Mouse (Mus musculus) neural tube, embryonic 14.5 days (tissue): Measurements from ENCODE around the gene Aldh1l1. TPM values are rescaled to one million over a fixed set of nuclear protein-coding genes. Genes with fewer than 3 reads are reported as not detected.

Experiments
- ATAC-seq: fragments of 200-750 bp; cut with Nextera tagmentation; 2 replicates; pipeline ENCODE4 v1.8.0; 2017; ENCODE audit warnings: low read depth, mild to moderate bottlenecking, moderate TSS enrichment, moderate library complexity
- H3K27ac ChIP-seq: fragments of 300-500 bp; sonication (generic); 2 replicates; pipeline ENCODE4 v1.5.1; 2014; ENCODE audit warnings: low read depth, mild to moderate bottlenecking, control low read depth, low read length, moderate library complexity, mixed read lengths
- H3K27me3 ChIP-seq: fragments of 300-500 bp; sonication (generic); 2 replicates; pipeline ENCODE4 v1.6.1; 2014; ENCODE audit warnings: low read length; ENCODE audit not compliant: control insufficient read depth, insufficient read depth
- H3K36me3 ChIP-seq: fragments of 300-500 bp; sonication (generic); 2 replicates; pipeline ENCODE4 v1.6.1; 2014; ENCODE audit warnings: low read length, mixed read lengths; ENCODE audit not compliant: control insufficient read depth, insufficient read depth
- H3K4me1 ChIP-seq: fragments of 300-500 bp; sonication (generic); 2 replicates; pipeline ENCODE4 v1.6.1; 2014; ENCODE audit warnings: low read length; ENCODE audit not compliant: control insufficient read depth, insufficient read depth
- H3K4me2 ChIP-seq: fragments of 300-500 bp; sonication (generic); 2 replicates; pipeline ENCODE4 v1.6.1; 2014; ENCODE audit warnings: mild to moderate bottlenecking, low read depth, low read length, control low read depth
- H3K4me3 ChIP-seq: fragments of 300-500 bp; sonication (generic); 2 replicates; pipeline ENCODE4 v1.5.1; 2014; ENCODE audit warnings: low read depth, low read length, control low read depth, mixed read lengths
- H3K9ac ChIP-seq: fragments of 300-500 bp; sonication (generic); replicated peaks from 2 replicates; pipeline ENCODE4 v1.6.1; 2014; ENCODE audit warnings: low read depth, mild to moderate bottlenecking, control low read depth, low read length, mixed read lengths
- H3K9me3 ChIP-seq: fragments of 300-500 bp; sonication (generic); 2 replicates; pipeline ENCODE4 v1.6.1; 2016; ENCODE audit warnings: low read length; ENCODE audit not compliant: control insufficient read depth
- WGBS: fragments of 180-500 bp; shearing (Covaris S2); extraction: QIAGEN DNeasy Blood & Tissue Kit; methylation state at CpG from one replicate; pipeline ENCODE4 v1.1.7; 2014; 5-methylcytosine and 5-hydroxymethylcytosine counted together
- polyA plus RNA-seq: library from polyadenylated mRNA; unstranded; fragments of >200 nt; fragmentation: Nextera tagmentation; extraction: Ambion mirVana; gene quantifications from 2 replicates; pipeline ENCODE4 v1.2.1, GENCODE M21; 2014

Gene Aldh1l1
- polyA plus RNA-seq, 1 experiment from 2014 or later: 53.3 TPM

GRCm38 (mm10) chr6:90606538-90606937 is 120.3 kb downstream of the Aldh1l1 start:
- Histone ChIP-seq H3K4me3 (no peak overlapping the region), H3K9me3 (no peaks in the 10 kb centered on the region), H3K9ac (no peak overlapping the region), H3K27me3 (no peaks in the 10 kb centered on the region), H3K4me1 (0 out of 2 replicates have a peak, but pooled peaks cover 4% of the 10 kb centered on the region), H3K36me3 (no peaks in the 10 kb centered on the region), H3K27ac (no peak overlapping the region), H3K4me2 (no peak overlapping the region)
- WGBS: 28% methylated on average over 7 of the region's 7 CpGs
- ATAC-seq: no peak

DNA sequence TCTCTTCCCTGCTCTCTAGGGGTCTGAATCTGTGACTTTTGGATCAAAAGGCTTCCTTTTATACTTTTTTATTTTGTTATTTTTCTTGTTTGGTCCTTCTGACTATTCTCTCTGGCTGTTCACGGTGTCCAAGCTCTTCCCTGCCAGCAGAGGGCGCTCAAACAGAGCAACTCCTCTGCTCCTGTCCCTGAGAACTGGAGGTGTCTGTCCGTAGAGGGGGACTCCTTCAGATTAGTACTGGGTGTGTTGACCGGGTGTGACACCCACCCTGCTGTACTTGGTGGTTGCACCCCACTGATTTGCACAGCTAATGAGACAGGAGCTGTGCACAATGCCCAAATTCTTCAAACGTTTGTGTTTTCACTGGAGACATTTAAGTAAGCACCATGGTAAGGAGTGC is 121.0 kb downstream of the Aldh1l1 start:
- Histone ChIP-seq H3K4me2 (no peak overlapping the region), H3K36me3 (no peaks in the 10 kb centered on the region), H3K4me3 (no peak overlapping the region), H3K27me3 (no peaks in the 10 kb centered on the region), H3K27ac (no peak overlapping the region), H3K9ac (no peak overlapping the region), H3K4me1 (0 out of 2 replicates have a peak, but pooled peaks cover 4% of the 10 kb centered on the region), H3K9me3 (no peaks in the 10 kb centered on the region)
- WGBS: 15% methylated on average over 5 of the region's 5 CpGs
- no peak for ATAC-seq

- ATAC-seq: no peak
- H3K27ac ChIP-seq: no peak overlapping the region
- H3K4me2 ChIP-seq: no peak overlapping the region
- H3K27me3 ChIP-seq: no peaks in the 10 kb centered on the region
- H3K4me1 ChIP-seq: 0 out of 2 replicates have a peak, but pooled peaks cover 4% of the 10 kb centered on the region
- 84% methylated on average over 6 of the region's 6 CpGs for WGBS
- no peaks in the 10 kb centered on the region for H3K36me3 ChIP-seq
- H3K9me3 ChIP-seq: no peaks in the 10 kb centered on the region
- H3K9ac ChIP-seq: no peak overlapping the region
- H3K4me3 ChIP-seq: no peak overlapping the region
Observed at GRCm38 (mm10) chr6:90608186-90608585, 122.0 kb downstream of the Aldh1l1 start.

DNA sequence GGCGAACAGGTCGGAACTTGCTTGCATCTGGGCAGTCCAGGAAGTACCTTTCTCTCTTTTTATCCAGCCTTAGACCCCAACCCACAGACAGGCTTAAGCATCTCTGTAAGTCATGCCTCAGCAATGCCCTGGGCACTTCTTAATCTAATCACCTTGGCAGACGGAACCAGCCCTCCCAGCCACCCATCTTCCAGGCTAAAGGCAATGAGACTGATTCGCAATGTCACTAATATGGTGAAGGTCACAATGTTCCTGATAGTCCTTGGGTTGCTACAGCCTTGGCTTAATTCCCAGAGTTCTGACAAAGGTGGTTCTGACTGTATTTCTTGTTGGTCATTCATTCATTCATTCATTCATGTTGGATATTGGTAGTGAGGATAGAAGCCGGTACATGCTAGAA is 124.0 kb downstream of the Aldh1l1 start:
- ATAC-seq: no peak
- 91% methylated on average over 5 of the region's 5 CpGs for WGBS
- no peaks in the 10 kb centered on the region for H3K9me3 ChIP-seq
- H3K9ac ChIP-seq: no peak overlapping the region
- no peaks in the 10 kb centered on the region for H3K27me3 ChIP-seq
- H3K36me3 ChIP-seq: no peaks in the 10 kb centered on the region
- no peak overlapping the region for H3K27ac ChIP-seq
- H3K4me3 ChIP-seq: no peak overlapping the region
- H3K4me2 ChIP-seq: no peak overlapping the region
- H3K4me1 ChIP-seq: 0 out of 2 replicates have a peak, but pooled peaks cover 4% of the 10 kb centered on the region

GRCm38 (mm10) chr6:90613277-90613676 is 127.0 kb downstream of the Aldh1l1 start:
- Histone ChIP-seq H3K27ac (no peak overlapping the region), H3K36me3 (no peaks in the 10 kb centered on the region), H3K9ac (no peak overlapping the region), H3K4me1 (no peaks in the 10 kb centered on the region), H3K9me3 (no peaks in the 10 kb centered on the region), H3K27me3 (no peaks in the 10 kb centered on the region), H3K4me3 (no peak overlapping the region), H3K4me2 (no peak overlapping the region)
- ATAC-seq: no peak
- WGBS: 76% methylated on average over 8 of the region's 8 CpGs

DNA sequence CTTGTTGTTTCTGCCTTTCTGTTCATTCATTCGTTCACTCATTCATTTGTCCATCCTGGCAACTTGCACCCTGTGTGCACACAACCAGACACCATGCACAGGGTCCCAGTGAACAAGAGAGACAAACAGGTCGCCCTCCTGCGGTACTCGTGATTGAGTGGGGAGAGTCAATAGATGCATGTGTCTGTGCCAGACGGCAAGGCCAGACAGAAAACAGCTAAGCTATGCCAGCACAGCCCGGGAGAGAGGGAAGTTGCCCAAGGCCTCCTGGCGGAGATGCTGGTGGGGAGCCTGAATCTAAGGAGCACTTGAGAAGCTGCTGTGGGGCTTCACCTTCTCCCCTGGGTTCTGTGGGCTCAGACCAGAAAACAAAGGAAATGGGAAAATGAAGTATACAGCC is 129.1 kb downstream of the Aldh1l1 start:
- WGBS: 67% methylated on average over 7 of the region's 7 CpGs
- Histone ChIP-seq H3K4me2 (no peak overlapping the region), H3K4me1 (no peaks in the 10 kb centered on the region)

GRCm38 (mm10) chr6:90615991-90616390 is 129.8 kb downstream of the Aldh1l1 start:
- ATAC-seq: no peak
- Histone ChIP-seq H3K36me3 (no peaks in the 10 kb centered on the region), H3K4me1 (no peaks in the 10 kb centered on the region), H3K4me2 (no peak overlapping the region), H3K27me3 (no peaks in the 10 kb centered on the region), H3K9me3 (no peaks in the 10 kb centered on the region), H3K9ac (no peak overlapping the region), H3K27ac (no peak overlapping the region), H3K4me3 (no peak overlapping the region)
- 88% methylated on average over 6 of the region's 6 CpGs for WGBS

More for the DNA sequence above, 129.1 kb downstream of the Aldh1l1 start:
- Histone ChIP-seq H3K9ac (no peak overlapping the region), H3K9me3 (no peaks in the 10 kb centered on the region), H3K27ac (no peak overlapping the region), H3K4me3 (no peak overlapping the region), H3K27me3 (no peaks in the 10 kb centered on the region), H3K36me3 (no peaks in the 10 kb centered on the region)
- ATAC-seq: no peak

- 91% methylated on average over 6 of the region's 6 CpGs for WGBS
- no peak for ATAC-seq
- no peak overlapping the region for H3K27ac ChIP-seq
Observed at GRCm38 (mm10) chr6:90616481-90616880, 130.3 kb downstream of the Aldh1l1 start.

DNA sequence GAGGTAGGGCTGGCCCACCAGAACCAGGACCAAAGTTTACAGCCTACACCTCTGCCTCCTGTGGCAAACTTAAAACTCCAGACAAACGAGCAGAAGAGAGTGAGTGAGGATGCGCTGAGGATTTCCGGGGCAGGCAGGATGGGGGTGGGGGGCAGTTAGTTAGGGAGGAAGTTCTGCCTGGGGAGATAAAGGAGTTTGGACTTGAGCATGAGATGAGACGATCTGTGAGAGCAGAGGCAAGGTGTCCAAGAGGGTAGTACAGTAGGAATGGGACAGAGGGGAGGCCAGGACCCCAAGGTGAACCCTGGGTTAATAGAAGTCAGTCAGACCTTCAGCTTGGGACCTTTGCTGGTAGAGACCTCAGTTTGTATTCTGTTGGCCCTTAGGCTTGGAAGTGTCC is 132.0 kb downstream of the Aldh1l1 start:
- Histone ChIP-seq H3K4me2 (no peak overlapping the region), H3K27ac (no peak overlapping the region), H3K9me3 (no peaks in the 10 kb centered on the region), H3K36me3 (no peaks in the 10 kb centered on the region), H3K4me1 (no peaks in the 10 kb centered on the region), H3K27me3 (no peaks in the 10 kb centered on the region), H3K4me3 (no peak overlapping the region), H3K9ac (no peak overlapping the region)
- WGBS: 78% methylated on average over 4 of the region's 4 CpGs
- ATAC-seq: no peak

More at GRCm38 (mm10) chr6:90616481-90616880, 130.3 kb downstream of the Aldh1l1 start:
- no peak overlapping the region for H3K4me2 ChIP-seq
- no peak overlapping the region for H3K4me3 ChIP-seq
- no peaks in the 10 kb centered on the region for H3K27me3 ChIP-seq
- H3K9ac ChIP-seq: no peak overlapping the region
- H3K9me3 ChIP-seq: no peaks in the 10 kb centered on the region
- no peaks in the 10 kb centered on the region for H3K4me1 ChIP-seq
- no peaks in the 10 kb centered on the region for H3K36me3 ChIP-seq
